Mouse (Mus musculus): ENCODE results near the gene Apol10b. TPM values are rescaled to one million over a fixed set of nuclear protein-coding genes. Genes with fewer than 3 reads are reported as not detected.

Gene Apol10b
- total RNA-seq, 1 experiment from 2014 or later = not detected

Other genes starting within 250 kb of the Apol10b start
- gene Apol7a, start 197.0 kb downstream of the Apol10b start, total RNA-seq (2017) = 0.12 and 2.1 TPM in 2 replicates
- gene Apol9a, start 185.0 kb downstream of the Apol10b start, total RNA-seq (2017) = 0.47 TPM in 1 of 2 replicates, not detected in the other
- not detected in 2 replicates for gene Apol7b, start 148.6 kb downstream of the Apol10b start, total RNA-seq (2017)
- gene Apol10a, start 119.1 kb downstream of the Apol10b start, total RNA-seq (2017) = not detected in 2 replicates
- not detected in 2 replicates for gene Apol11a, start 87.9 kb downstream of the Apol10b start, total RNA-seq (2017)
- gene Apol7c, start 62.8 kb downstream of the Apol10b start, total RNA-seq (2017) = not detected in 2 replicates
- gene 1700025B11Rik, start 34.2 kb downstream of the Apol10b start, total RNA-seq (2017) = not detected in 2 replicates
- not detected in 2 replicates for gene Gm36245, start 3.1 kb upstream of the Apol10b start, total RNA-seq (2017)
- gene Apol11b, start 47.2 kb upstream of the Apol10b start, total RNA-seq (2017) = 16.1 and 17.0 TPM in 2 replicates
- gene Apol7e, start 102.7 kb upstream of the Apol10b start, total RNA-seq (2017) = 4.7 and 8.2 TPM in 2 replicates
- 0.47 TPM in 1 of 2 replicates, not detected in the other for gene Apol9b, start 132.9 kb upstream of the Apol10b start, total RNA-seq (2017)
- gene Apol8, start 160.9 kb upstream of the Apol10b start, total RNA-seq (2017) = 0.81 and 2.5 TPM in 2 replicates
- gene Myh9, start 246.1 kb upstream of the Apol10b start, total RNA-seq (2017) = 1,152 and 1,215 TPM in 2 replicates

Data from neutrophil, adult 5-6 weeks (primary cell).